Mouse (Mus musculus) thymus, postnatal 10 days (tissue): ENCODE results near the gene Polr2f.

ENCODE experiments used
- DNase-seq, 2 experiments: peaks; one replicate each; pipeline ENCODE4 v3.0.0; 2021; ENCODE audit warnings: low spot score in 2 of 2

Polr2f gene

GRCm38 (mm10) chr15:79162301-79162700, 21.5 kb downstream of the Polr2f start:
- no peak for DNase-seq

GRCm38 (mm10) chr15:79162822-79163221, 22.0 kb downstream of the Polr2f start:
- no peak for DNase-seq

GRCm38 (mm10) chr15:79164251-79164650, 23.4 kb downstream of the Polr2f start:
- DNase-seq = no peak

- DNase-seq = no peak
Measured at GRCm38 (mm10) chr15:79165140-79165539, 24.3 kb downstream of the Polr2f start, which contains the start of gene Sox10. Gene Sox10 (minus strand): TSS chr15:79165240.

GRCm38 (mm10) chr15:79166712-79167111, 25.9 kb downstream of the Polr2f start:
- DNase-seq = no peak

- no peak for DNase-seq
Measured at GRCm38 (mm10) chr15:79176905-79177304, 36.1 kb downstream of the Polr2f start.

- DNase-seq = no peak
Measured at GRCm38 (mm10) chr15:79185213-79185612, 44.4 kb downstream of the Polr2f start.

- DNase-seq = no peak
Measured at GRCm38 (mm10) chr15:79187819-79188218, 47.0 kb downstream of the Polr2f start.

- DNase-seq = no peak
Measured at GRCm38 (mm10) chr15:79191426-79191825, 50.6 kb downstream of the Polr2f start.

- DNase-seq = no peak
Measured at GRCm38 (mm10) chr15:79192450-79192849, 51.6 kb downstream of the Polr2f start.

GRCm38 (mm10) chr15:79192885-79193845, 52.4 kb downstream of the Polr2f start:
- DNase-seq = no peak

GRCm38 (mm10) chr15:79194048-79194447, 53.2 kb downstream of the Polr2f start:
- DNase-seq = no peak

- DNase-seq = no peak
Measured at GRCm38 (mm10) chr15:79194946-79195345, 54.1 kb downstream of the Polr2f start.

GRCm38 (mm10) chr15:79195492-79195891, 54.7 kb downstream of the Polr2f start:
- DNase-seq = no peak

- no peak for DNase-seq
Measured at GRCm38 (mm10) chr15:79199390-79199976, 58.7 kb downstream of the Polr2f start.
